Mouse (Mus musculus): ENCODE data around the gene Hps1. TPM values are rescaled to one million over a fixed set of nuclear protein-coding genes. Genes with fewer than 3 reads are reported as not detected.

The Hps1 gene
- polyA plus RNA-seq (2017; shearing (Covaris generic)) = 10 to 100 TPM; 14.3 to 37.0 TPM

GRCm38 (mm10) chr19:42779531-42780155 is at the start of gene Hps1:
Hps1 (minus strand) TSS chr19:42779978.

GRCm38 (mm10) chr19:42752363-42752931 is 27.3 kb downstream of the Hps1 start, which contains the start of gene Pyroxd2:
Pyroxd2 (minus strand) TSS chr19:42752775.

Other genes starting within 250 kb of the Hps1 start
- gene Loxl4, start 167.2 kb downstream of the Hps1 start, polyA plus RNA-seq (2017; shearing (Covaris generic)) = under 1 TPM; 0.34 to 0.47 TPM
- gene Pyroxd2, start 27.2 kb downstream of the Hps1 start, polyA plus RNA-seq (2017; shearing (Covaris generic)) = 1 to 10 TPM in 1 of 2 experiments, under 1 TPM in 1; 0.51 to 1.1 TPM